Mouse (Mus musculus) heart, embryonic 16.5 days (tissue): ENCODE measurements around the gene Ctc1. TPM values are rescaled to one million over a fixed set of nuclear protein-coding genes. Genes with fewer than 3 reads are reported as not detected.

ENCODE experiments used
- ATAC-seq: fragments of 200-750 bp; cut with Nextera tagmentation; replicated peaks from 2 replicates; pipeline ENCODE4 v1.8.0; 2017; ENCODE audit warnings: moderate number of reproducible peaks; ENCODE audit not compliant: insufficient read depth, low FRiP score; ENCODE audit errors: extremely low read depth
- H3K27ac ChIP-seq: fragments of 300-500 bp; sonication (generic); 2 replicates; pipeline ENCODE4 v1.5.1; 2014; ENCODE audit warnings: mild to moderate bottlenecking, low read length, control low read depth, moderate library complexity
- H3K27me3 ChIP-seq: fragments of 300-500 bp; sonication (generic); 2 replicates; pipeline ENCODE4 v1.6.1; 2014; ENCODE audit warnings: low read length, mixed read lengths; ENCODE audit not compliant: control insufficient read depth, insufficient read depth
- H3K36me3 ChIP-seq: fragments of 300-500 bp; sonication (generic); 2 replicates; pipeline ENCODE4 v1.6.1; 2014; ENCODE audit not compliant: control insufficient read depth, insufficient read depth
- H3K4me1 ChIP-seq: fragments of 300-500 bp; sonication (generic); 2 replicates; pipeline ENCODE4 v1.6.1; 2014; ENCODE audit warnings: low read length, mixed read lengths; ENCODE audit not compliant: control insufficient read depth, insufficient read depth
- H3K4me2 ChIP-seq: fragments of 300-500 bp; sonication (generic); 2 replicates; pipeline ENCODE4 v1.6.1; 2014; ENCODE audit warnings: low read depth, mild to moderate bottlenecking, control low read depth, low read length
- H3K4me3 ChIP-seq: fragments of 300-500 bp; sonication (generic); 2 replicates; pipeline ENCODE4 v1.5.1; 2014; ENCODE audit warnings: mild to moderate bottlenecking, control low read depth, low read length
- H3K9ac ChIP-seq: fragments of 300-500 bp; sonication (generic); 2 replicates; pipeline ENCODE4 v1.6.1; 2014; ENCODE audit warnings: low read length, control low read depth
- H3K9me3 ChIP-seq: fragments of 300-500 bp; sonication (generic); replicated peaks from 2 replicates; pipeline ENCODE4 v1.6.1; 2016; ENCODE audit warnings: low read length; ENCODE audit not compliant: control insufficient read depth
- WGBS: fragments of 180-500 bp; shearing (Covaris S2); extraction: QIAGEN DNeasy Blood & Tissue Kit; methylation state at CpG from one replicate; pipeline ENCODE4 v1.1.7; 2014; 5-methylcytosine and 5-hydroxymethylcytosine counted together
- microRNA-seq: library from miRNA; unstranded; fragments of <30 nt; microRNA quantifications from one replicate; pipeline ENCODE4, GENCODE M21; 2017
- polyA plus RNA-seq: library from polyadenylated mRNA; unstranded; fragments of >200 nt; fragmentation: Nextera tagmentation; extraction: Ambion mirVana; gene quantifications from 2 replicates; pipeline ENCODE4 v1.2.1, GENCODE M21; 2015

Gene Ctc1
- polyA plus RNA-seq, 1 experiment from 2014 or later, result 44.4 TPM

- no peak overlapping the region for H3K4me2 ChIP-seq
- no peak overlapping the region for H3K27ac ChIP-seq
- ATAC-seq, result no peak
- H3K4me1 ChIP-seq, result peaks cover 23% of the 10 kb centered on the region
- H3K27me3 ChIP-seq, result no peaks in the 10 kb centered on the region
- 77% methylated on average over 6 of the region's 6 CpGs for WGBS
- no peak overlapping the region for H3K4me3 ChIP-seq
- H3K36me3 ChIP-seq, result peaks cover 9% of the 10 kb centered on the region
- H3K9ac ChIP-seq, result no peak overlapping the region
- H3K9me3 ChIP-seq, result no peaks in the 10 kb centered on the region
These were observed 69.9 kb downstream of the Ctc1 start for GRCm38 (mm10) chr11:69085608-69086007.

Small RNA genes within 50 kb of the gene (microRNA-seq; reads per million reads assigned to microRNA genes)
- 3.9 reads per million, percentile 14 among the genes with 10 or more reads in this experiment for gene Mir3062

Other genes with a start within 250 kb of the Ctc1 start
- gene Ndel1, start 144.1 kb upstream of the Ctc1 start, polyA plus RNA-seq, result 75.4 and 79.4 TPM in 2 replicates
- 0.09 and 0.13 TPM in 2 replicates for gene Rnf222, start 127.4 kb upstream of the Ctc1 start, polyA plus RNA-seq
- 505 and 551 TPM in 2 replicates for gene Rpl26, start 114.3 kb upstream of the Ctc1 start, polyA plus RNA-seq
- gene Odf4, start 88.8 kb upstream of the Ctc1 start, polyA plus RNA-seq, result not detected in 2 replicates
- 13.1 and 15.4 TPM in 2 replicates for gene Arhgef15, start 58.4 kb upstream of the Ctc1 start, polyA plus RNA-seq
- 1.7 and 2.2 TPM in 2 replicates for gene Slc25a35, start 47.8 kb upstream of the Ctc1 start, polyA plus RNA-seq
- 79.2 and 84.3 TPM in 2 replicates for gene Rangrf, start 40.7 kb upstream of the Ctc1 start, polyA plus RNA-seq
- gene Pfas, start 7.5 kb upstream of the Ctc1 start, polyA plus RNA-seq, result 16.7 and 19.2 TPM in 2 replicates
- gene Aurkb, start 29.7 kb downstream of the Ctc1 start, polyA plus RNA-seq, result 85.7 and 95.3 TPM in 2 replicates
- 11.2 and 12.0 TPM in 2 replicates for gene Borcs6, start 43.8 kb downstream of the Ctc1 start, polyA plus RNA-seq
- gene Tmem107, start 54.9 kb downstream of the Ctc1 start, polyA plus RNA-seq, result 43.3 and 46.5 TPM in 2 replicates
- 84.1 and 91.1 TPM in 2 replicates for gene Vamp2, start 72.6 kb downstream of the Ctc1 start, polyA plus RNA-seq
- 19.6 and 21.9 TPM in 2 replicates for gene Per1, start 79.3 kb downstream of the Ctc1 start, polyA plus RNA-seq
- 0.50 TPM in 2 replicates for gene Hes7, start 104.5 kb downstream of the Ctc1 start, polyA plus RNA-seq
- 0.41 and 0.72 TPM in 2 replicates for gene 9130213A22Rik, start 106.7 kb downstream of the Ctc1 start, polyA plus RNA-seq
- 0.08 and 0.26 TPM in 2 replicates for gene Aloxe3, start 110.0 kb downstream of the Ctc1 start, polyA plus RNA-seq
- not detected in 2 replicates for gene Alox12b, start 141.1 kb downstream of the Ctc1 start, polyA plus RNA-seq
- 1.7 TPM in 2 replicates for gene Alox8, start 181.9 kb downstream of the Ctc1 start, polyA plus RNA-seq
- 0.05 and 0.10 TPM in 2 replicates for gene Gucy2e, start 221.1 kb downstream of the Ctc1 start, polyA plus RNA-seq